Mouse (Mus musculus): ENCODE measurements around the gene Olfr1176. TPM values are rescaled to one million over a fixed set of nuclear protein-coding genes. Genes with fewer than 3 reads are reported as not detected.

Gene Olfr1176
- not detected for total RNA-seq (2021)

GRCm38 (mm10) chr2:88336421-88336820, at the start of gene Olfr1176:
Gene Olfr1176, plus strand, starts transcription at chr2:88336721.
- intact Hi-C loops (cut with DNase I): no loop called here

GRCm38 (mm10) chr2:88315035-88315434, 21.5 kb upstream of the Olfr1176 start, which contains the start of gene Olfr1174-ps:
Gene Olfr1174-ps, minus strand, starts transcription at chr2:88315135.
- intact Hi-C loops (cut with DNase I): no loop called here

More at GRCm38 (mm10) chr2:88336421-88336820, at the start of gene Olfr1176:
- no peak for DNase-seq

DNA sequence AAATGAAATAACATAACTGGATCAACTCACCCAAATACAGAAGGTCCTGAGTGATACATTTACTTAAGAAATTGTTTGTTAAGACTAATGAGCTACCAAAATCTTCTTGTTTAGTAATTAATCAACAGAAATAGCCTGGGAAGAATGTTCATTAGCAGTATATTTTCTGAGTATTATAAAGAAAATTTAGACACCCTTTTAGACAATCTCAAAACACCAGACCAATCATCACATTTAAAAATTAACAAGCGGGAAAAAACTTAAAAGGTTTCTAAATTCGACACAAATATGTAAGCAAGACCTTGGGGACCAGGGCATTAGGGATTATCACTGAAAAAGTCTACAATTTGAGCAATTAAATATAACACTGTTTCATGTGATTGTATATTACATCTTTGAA, 9.4 kb upstream of the Olfr1176 start, which contains the start of gene Olfr1175-ps:
TSS of gene Olfr1175-ps (minus strand) at position 101 of the 400 bp plus-strand sequence.
- intact Hi-C loops (cut with DNase I): no loop called here
- DNase-seq: no peak

More at GRCm38 (mm10) chr2:88315035-88315434, 21.5 kb upstream of the Olfr1176 start, which contains the start of gene Olfr1174-ps:
- no peak for DNase-seq

GRCm38 (mm10) chr2:88346392-88346791, 9.9 kb downstream of the Olfr1176 start, which contains the start of gene Olfr1177-ps:
Gene Olfr1177-ps, minus strand, starts transcription at chr2:88346492.
- intact Hi-C loops (cut with DNase I): no loop called here
- no peak for DNase-seq

- no peak for DNase-seq
- intact Hi-C loops (cut with DNase I): loop anchor here (5.0 kb wide), 1 partner anchor 1186 kb away; no protein-coding TSS in a partner anchor
These were observed 19.8 kb downstream of the Olfr1176 start for GRCm38 (mm10) chr2:88356304-88356703.

GRCm38 (mm10) chr2:88386762-88387161, 50.2 kb downstream of the Olfr1176 start, which contains the start of gene Olfr1178:
Gene Olfr1178, plus strand, starts transcription at chr2:88387062.
- DNase-seq: no peak
- intact Hi-C loops (cut with DNase I): no loop called here

Other genes starting within 250 kb of the Olfr1176 start
- gene Olfr1164, start 242.8 kb upstream of the Olfr1176 start, total RNA-seq (2021): not detected
- gene Olfr1166, start 208.4 kb upstream of the Olfr1176 start, total RNA-seq (2021): not detected
- gene Olfr1167, start 181.5 kb upstream of the Olfr1176 start, total RNA-seq (2021): not detected
- not detected for gene Olfr1168, start 154.8 kb upstream of the Olfr1176 start, total RNA-seq (2021)
- not detected for gene Olfr1170, start 108.4 kb upstream of the Olfr1176 start, total RNA-seq (2021)
- gene Olfr1173, start 56.8 kb upstream of the Olfr1176 start, total RNA-seq (2021): under 1 TPM in 1 of 2 experiments, not detected in 1; 0.08 TPM
- not detected for gene Olfr1174-ps, start 21.6 kb upstream of the Olfr1176 start, total RNA-seq (2021)
- not detected for gene Olfr1175-ps, start 9.5 kb upstream of the Olfr1176 start, total RNA-seq (2021)
- gene Olfr1177-ps, start 9.8 kb downstream of the Olfr1176 start, total RNA-seq (2021): not detected
- gene Olfr1178, start 50.3 kb downstream of the Olfr1176 start, total RNA-seq (2021): not detected
- not detected for gene Olfr1179, start 69.7 kb downstream of the Olfr1176 start, total RNA-seq (2021)
- not detected for gene Olfr1180, start 82.4 kb downstream of the Olfr1176 start, total RNA-seq (2021)
- not detected for gene Olfr1181, start 89.5 kb downstream of the Olfr1176 start, total RNA-seq (2021)
- not detected for gene Gm13757, start 112.4 kb downstream of the Olfr1176 start, total RNA-seq (2021)
- gene Olfr1183, start 118.1 kb downstream of the Olfr1176 start, total RNA-seq (2021): not detected
- gene Olfr1184, start 146.9 kb downstream of the Olfr1176 start, total RNA-seq (2021): not detected
- gene Olfr1185-ps1, start 156.6 kb downstream of the Olfr1176 start, total RNA-seq (2021): not detected
- gene Olfr1186, start 181.8 kb downstream of the Olfr1176 start, total RNA-seq (2021): not detected
- gene Olfr1188, start 220.2 kb downstream of the Olfr1176 start, total RNA-seq (2021): not detected
- not detected for gene Olfr1189, start 249.7 kb downstream of the Olfr1176 start, total RNA-seq (2021)

All from left cerebral cortex, postnatal 4 days (tissue).